Mouse (Mus musculus): ENCODE measurements around the gene Scly. TPM values are rescaled to one million over a fixed set of nuclear protein-coding genes. Genes with fewer than 3 reads are reported as not detected.

Scly gene
- polyA plus RNA-seq, 1 experiment, result 10.2 TPM

DNA sequence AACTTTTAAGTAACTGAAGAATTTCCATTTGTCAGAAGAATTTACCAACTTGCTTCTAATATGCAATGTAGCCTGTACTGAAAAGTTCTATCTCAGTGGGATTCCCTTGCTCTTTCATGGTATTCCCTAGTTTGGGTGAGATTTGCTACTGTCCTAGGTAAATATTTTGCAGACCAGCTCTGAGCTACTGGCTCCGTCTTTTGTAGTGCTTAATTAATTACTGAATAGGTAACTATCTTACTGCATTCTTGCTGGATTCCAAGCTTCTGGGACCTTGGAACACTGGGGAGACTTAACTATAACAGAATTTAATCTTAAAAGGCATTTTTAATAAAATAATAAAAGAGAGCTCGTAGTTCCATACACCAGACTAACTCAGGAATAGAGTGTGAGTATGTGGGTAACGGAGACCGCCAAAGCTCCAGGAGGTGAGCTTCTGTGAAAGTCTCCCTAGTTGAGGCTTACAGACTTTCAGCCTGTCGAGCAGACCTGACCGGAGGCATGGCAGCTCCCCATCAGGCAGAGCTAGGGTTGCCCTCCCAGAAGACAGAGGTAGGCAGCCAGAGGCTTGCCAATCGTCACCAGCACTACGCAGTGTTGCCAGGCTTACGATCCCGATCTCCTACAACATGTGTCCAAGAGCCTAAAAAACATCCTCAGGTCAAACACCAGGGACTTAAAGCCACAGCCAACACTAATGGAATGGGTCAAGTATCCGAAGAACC, 5.9 kb upstream of the Scly start:
- H3K79me2 ChIP-seq (ENCODE audit: control insufficient read depth, insufficient read depth), result no peaks in the 10 kb centered on the region
- H3K36me3 ChIP-seq (ENCODE audit: control insufficient read depth, insufficient read depth), result peaks cover 17% of the 10 kb centered on the region
- no peak overlapping the region for H3K4me3 ChIP-seq (ENCODE audit: insufficient read depth, poor library complexity, severe bottlenecking)
- no peaks in the 10 kb centered on the region for H3K79me3 ChIP-seq (ENCODE audit: low read depth)
- no peaks in the 10 kb centered on the region for H3K27me3 ChIP-seq (ENCODE audit: control insufficient read depth, insufficient read depth, insufficient read length)
- no peak overlapping the region for H3ac ChIP-seq (ENCODE audit: control insufficient read depth, insufficient read length, low read depth)
- TF ChIP-seq CTCF (IDR thresholded peaks at IDR 0.05; ENCODE audit: control insufficient read depth, insufficient read depth, insufficient read length), result no peak
- TF ChIP-seq MYOD1 (IDR thresholded peaks at IDR 0.05; ENCODE audit: control insufficient read depth, insufficient read length, low read depth), result no peak
- TF ChIP-seq MAX (IDR thresholded peaks at IDR 0.05), result no peak
- TF ChIP-seq MYOG (IDR thresholded peaks at IDR 0.05; ENCODE audit: control insufficient read depth, extremely low read depth, insufficient read length), result no peak
- no peak for TF ChIP-seq FOSL1 (IDR thresholded peaks at IDR 0.05; ENCODE audit: insufficient read depth, low read length, poor library complexity, severe bottlenecking)
- no peak for TF ChIP-seq CEBPB (IDR thresholded peaks at IDR 0.05; ENCODE audit: low read depth)
- TF ChIP-seq USF1 (IDR thresholded peaks at IDR 0.05; ENCODE audit: low read depth), result no peak

GRCm38 (mm10) chr1:91295544-91295943, 2.6 kb upstream of the Scly start:
- Histone ChIP-seq H3K36me3 (ENCODE audit: control insufficient read depth, insufficient read depth) (peaks cover 4% of the 10 kb centered on the region), H3K27me3 (ENCODE audit: control insufficient read depth, insufficient read depth, insufficient read length) (no peaks in the 10 kb centered on the region), H3K79me3 (ENCODE audit: low read depth) (no peaks in the 10 kb centered on the region), H3ac (ENCODE audit: control insufficient read depth, insufficient read length, low read depth) (no peak overlapping the region), H3K4me3 (ENCODE audit: insufficient read depth, poor library complexity, severe bottlenecking) (no peak overlapping the region), H3K79me2 (ENCODE audit: control insufficient read depth, insufficient read depth) (no peaks in the 10 kb centered on the region)
- TF ChIP-seq MAX (IDR thresholded peaks at IDR 0.05), result no peak
- no peak for TF ChIP-seq USF1 (IDR thresholded peaks at IDR 0.05; ENCODE audit: low read depth)
- TF ChIP-seq MYOD1 (IDR thresholded peaks at IDR 0.05; ENCODE audit: control insufficient read depth, insufficient read length, low read depth), result no peak
- TF ChIP-seq FOSL1 (IDR thresholded peaks at IDR 0.05; ENCODE audit: insufficient read depth, low read length, poor library complexity, severe bottlenecking), result no peak
- no peak for TF ChIP-seq CTCF (IDR thresholded peaks at IDR 0.05; ENCODE audit: control insufficient read depth, insufficient read depth, insufficient read length)
- TF ChIP-seq MYOG (IDR thresholded peaks at IDR 0.05; ENCODE audit: control insufficient read depth, extremely low read depth, insufficient read length), result no peak
- TF ChIP-seq CEBPB (IDR thresholded peaks at IDR 0.05; ENCODE audit: low read depth), result no peak

GRCm38 (mm10) chr1:91299026-91299706, 1.0 kb downstream of the Scly start:
- no peak overlapping the region for H3ac ChIP-seq (ENCODE audit: control insufficient read depth, insufficient read length, low read depth)
- H3K27me3 ChIP-seq (ENCODE audit: control insufficient read depth, insufficient read depth, insufficient read length), result no peaks in the 10 kb centered on the region
- H3K36me3 ChIP-seq (ENCODE audit: control insufficient read depth, insufficient read depth), result no peaks in the 10 kb centered on the region
- H3K4me3 ChIP-seq (ENCODE audit: insufficient read depth, poor library complexity, severe bottlenecking), result no peak overlapping the region
- no peak for TF ChIP-seq MYOD1 (IDR thresholded peaks at IDR 0.05; ENCODE audit: control insufficient read depth, insufficient read length, low read depth)
- TF ChIP-seq MAX (IDR thresholded peaks at IDR 0.05), result no peak
- no peak for TF ChIP-seq FOSL1 (IDR thresholded peaks at IDR 0.05; ENCODE audit: insufficient read depth, low read length, poor library complexity, severe bottlenecking)
- TF ChIP-seq CEBPB (IDR thresholded peaks at IDR 0.05; ENCODE audit: low read depth), result no peak
- TF ChIP-seq CTCF (IDR thresholded peaks at IDR 0.05; ENCODE audit: control insufficient read depth, insufficient read depth, insufficient read length), result no peak
- TF ChIP-seq USF1 (IDR thresholded peaks at IDR 0.05; ENCODE audit: low read depth), result no peak
- no peak for TF ChIP-seq MYOG (IDR thresholded peaks at IDR 0.05; ENCODE audit: control insufficient read depth, extremely low read depth, insufficient read length)
- H3K79me3 ChIP-seq (ENCODE audit: low read depth), result no peaks in the 10 kb centered on the region
- H3K79me2 ChIP-seq (ENCODE audit: control insufficient read depth, insufficient read depth), result no peaks in the 10 kb centered on the region

DNA sequence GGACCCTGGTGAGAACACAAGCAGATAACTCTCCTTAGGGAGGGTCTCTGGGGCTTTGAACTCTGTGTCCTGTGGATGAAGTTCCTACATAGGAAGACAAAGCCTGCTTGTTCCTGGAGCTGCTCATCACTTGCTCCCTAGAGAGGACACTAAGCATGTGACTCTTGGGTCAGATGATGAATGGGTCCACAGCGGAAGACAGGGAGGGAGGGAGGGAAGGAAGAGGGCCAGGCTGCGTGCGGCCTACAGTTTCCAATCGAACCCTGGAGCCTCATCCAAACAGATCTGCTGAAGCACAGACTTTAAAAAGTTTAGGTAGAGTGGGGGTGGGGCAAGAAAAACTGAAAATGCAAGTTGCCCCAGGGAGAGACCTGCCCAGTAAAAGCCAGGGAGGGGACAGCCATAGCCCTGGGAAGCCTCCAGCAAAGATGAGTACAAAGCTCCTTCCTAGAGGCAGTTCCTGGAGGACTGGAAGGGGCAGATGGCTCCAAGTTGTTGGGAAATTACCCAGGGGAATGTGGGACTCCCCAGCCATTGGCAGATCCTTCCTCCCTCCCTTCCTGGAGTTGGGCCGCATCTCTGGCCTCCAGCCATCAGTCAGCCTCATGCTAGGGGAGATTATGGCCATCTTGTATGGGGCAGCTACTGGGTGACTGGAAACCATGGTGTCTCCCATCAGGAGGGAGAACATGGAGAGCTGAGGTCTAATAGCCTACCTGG, 1.7 kb downstream of the Scly start:
- H3K79me2 ChIP-seq (ENCODE audit: control insufficient read depth, insufficient read depth), result no peaks in the 10 kb centered on the region
- no peaks in the 10 kb centered on the region for H3K79me3 ChIP-seq (ENCODE audit: low read depth)
- H3K36me3 ChIP-seq (ENCODE audit: control insufficient read depth, insufficient read depth), result no peaks in the 10 kb centered on the region
- H3K4me3 ChIP-seq (ENCODE audit: insufficient read depth, poor library complexity, severe bottlenecking), result no peak overlapping the region
- no peaks in the 10 kb centered on the region for H3K27me3 ChIP-seq (ENCODE audit: control insufficient read depth, insufficient read depth, insufficient read length)
- TF ChIP-seq FOSL1 (IDR thresholded peaks at IDR 0.05; ENCODE audit: insufficient read depth, low read length, poor library complexity, severe bottlenecking), result no peak
- no peak overlapping the region for H3ac ChIP-seq (ENCODE audit: control insufficient read depth, insufficient read length, low read depth)

DNA sequence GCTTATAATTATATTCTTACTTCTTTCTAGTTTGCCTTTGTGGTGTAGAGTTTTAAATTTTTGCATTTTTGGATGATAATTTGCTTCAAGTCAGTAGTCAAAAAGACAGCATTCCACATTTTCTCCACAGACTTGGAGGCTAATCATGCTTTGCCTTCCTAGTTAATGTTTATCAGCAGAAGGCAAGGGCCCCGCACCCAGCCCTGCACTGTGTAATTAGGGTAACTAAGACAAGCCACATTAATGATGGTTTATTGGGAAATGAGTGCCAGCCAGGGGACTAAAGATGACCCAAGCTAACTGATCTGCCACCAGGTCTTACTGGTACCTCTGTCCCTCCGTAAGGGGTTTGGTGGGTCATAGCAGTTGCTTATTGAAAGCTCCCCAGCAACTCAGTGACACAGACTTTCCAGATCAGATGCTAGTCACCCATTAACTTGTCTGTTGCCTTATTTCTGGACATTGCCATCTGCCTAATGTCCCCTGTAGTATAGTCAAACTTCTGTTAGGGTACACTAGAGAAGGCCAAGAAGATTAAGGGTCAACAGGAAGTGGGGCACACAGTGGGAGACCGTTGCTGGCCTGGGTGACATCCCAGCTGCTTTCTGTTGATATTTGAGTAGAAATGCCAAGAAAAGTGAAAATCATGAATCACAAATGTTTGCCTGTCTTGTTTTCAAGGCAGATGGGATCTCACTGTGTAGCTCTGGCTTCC, 3.2 kb downstream of the Scly start:
- no peak for TF ChIP-seq MYOD1 (IDR thresholded peaks at IDR 0.05; ENCODE audit: control insufficient read depth, insufficient read length, low read depth)
- no peak for TF ChIP-seq CEBPB (IDR thresholded peaks at IDR 0.05; ENCODE audit: low read depth)
- no peak overlapping the region for H3K4me3 ChIP-seq (ENCODE audit: insufficient read depth, poor library complexity, severe bottlenecking)
- H3ac ChIP-seq (ENCODE audit: control insufficient read depth, insufficient read length, low read depth), result no peak overlapping the region
- no peaks in the 10 kb centered on the region for H3K79me3 ChIP-seq (ENCODE audit: low read depth)
- H3K79me2 ChIP-seq (ENCODE audit: control insufficient read depth, insufficient read depth), result no peaks in the 10 kb centered on the region
- peaks cover 3% of the 10 kb centered on the region for H3K36me3 ChIP-seq (ENCODE audit: control insufficient read depth, insufficient read depth)
- no peaks in the 10 kb centered on the region for H3K27me3 ChIP-seq (ENCODE audit: control insufficient read depth, insufficient read depth, insufficient read length)
